Mouse (Mus musculus): ENCODE results near the gene Stx1a.

The Stx1a gene

DNA sequence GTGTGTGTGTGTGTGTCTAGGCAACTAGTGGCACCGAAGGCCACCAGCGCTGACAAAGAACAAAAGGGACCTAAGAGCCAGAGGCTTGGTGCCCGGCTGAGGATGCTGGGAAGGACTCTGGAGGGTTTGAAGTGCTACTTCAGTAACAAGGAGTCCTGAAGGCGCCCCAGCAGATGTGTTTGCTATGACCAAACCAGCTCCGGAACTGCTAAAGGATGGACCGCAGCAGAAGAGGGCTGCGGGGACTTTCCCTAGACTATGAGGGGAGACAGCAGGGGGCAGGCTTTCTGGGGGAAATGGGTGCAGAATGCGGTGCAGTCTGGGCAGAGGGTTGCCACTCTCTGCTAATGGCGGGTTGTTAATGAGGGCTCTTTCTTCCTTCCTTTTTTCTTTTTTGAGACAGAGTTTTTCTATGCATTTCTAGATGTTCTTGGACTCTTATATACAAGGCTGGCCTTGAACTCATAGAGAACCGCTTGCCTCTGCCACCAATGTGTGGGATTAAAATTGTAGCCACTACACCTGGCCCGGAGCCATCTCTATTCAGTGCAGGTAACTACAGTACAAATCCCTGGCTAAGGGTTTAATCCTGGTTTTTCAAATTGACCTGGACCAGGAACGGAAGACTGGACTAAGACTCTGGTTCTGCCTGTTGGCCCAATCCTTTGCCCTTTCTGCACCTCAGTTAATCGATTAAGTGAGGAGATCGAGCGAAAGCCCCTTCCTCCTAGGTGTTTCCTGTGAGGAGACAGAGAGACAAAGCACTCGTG, 15.3 kb upstream of the Stx1a start:
- intact Hi-C loops (cut with DNase I) = no loop called here

DNA sequence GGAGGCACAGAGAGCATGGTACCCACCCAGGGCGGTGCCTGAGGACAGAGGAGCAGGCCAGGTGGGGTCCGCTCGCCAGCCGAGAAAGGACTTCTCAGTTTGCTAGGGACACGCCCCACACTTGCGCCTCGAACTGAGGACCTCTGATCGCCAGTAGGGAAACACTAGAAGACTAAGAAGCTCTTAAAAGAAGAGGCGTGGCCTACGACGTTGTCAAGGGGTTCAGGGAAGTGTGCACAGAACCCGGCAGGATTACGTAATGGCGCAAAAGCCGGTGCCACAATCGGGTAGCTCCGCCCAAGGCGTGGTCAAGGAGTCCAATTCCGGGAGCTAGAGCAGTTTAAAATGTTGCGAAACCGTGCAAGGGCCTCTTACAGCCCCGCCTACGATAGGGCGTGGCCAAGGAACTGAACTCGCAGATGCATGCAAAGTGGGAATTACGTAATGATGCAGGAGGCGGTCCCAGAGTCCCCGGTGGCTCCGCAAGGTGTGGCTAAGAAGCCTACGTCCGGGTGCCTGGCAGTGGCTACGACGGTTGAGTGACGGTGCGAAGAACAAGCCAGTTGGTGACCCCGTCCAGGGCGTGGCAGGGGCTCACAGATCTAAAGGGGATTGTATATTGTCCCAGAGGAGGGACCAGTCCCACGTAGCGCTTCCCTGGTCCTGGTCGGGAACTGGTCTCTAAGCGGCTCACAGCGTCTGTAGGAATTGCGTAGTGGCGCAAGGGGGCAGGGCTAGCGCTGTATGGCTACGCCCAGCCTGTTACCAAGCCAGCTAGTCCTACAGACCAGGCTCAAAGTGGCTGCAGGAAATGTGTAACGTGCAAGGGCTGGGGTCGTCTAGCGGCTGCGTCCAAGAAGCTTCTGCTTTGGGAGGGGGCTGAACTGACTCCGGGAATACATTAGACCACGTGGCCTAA, 14.4 kb upstream of the Stx1a start, which contains the start of gene Abhd11:
Gene Abhd11 (plus strand): TSS at position 482 of the 919 bp plus-strand sequence.
- intact Hi-C loops (cut with DNase I) = no loop called here

DNA sequence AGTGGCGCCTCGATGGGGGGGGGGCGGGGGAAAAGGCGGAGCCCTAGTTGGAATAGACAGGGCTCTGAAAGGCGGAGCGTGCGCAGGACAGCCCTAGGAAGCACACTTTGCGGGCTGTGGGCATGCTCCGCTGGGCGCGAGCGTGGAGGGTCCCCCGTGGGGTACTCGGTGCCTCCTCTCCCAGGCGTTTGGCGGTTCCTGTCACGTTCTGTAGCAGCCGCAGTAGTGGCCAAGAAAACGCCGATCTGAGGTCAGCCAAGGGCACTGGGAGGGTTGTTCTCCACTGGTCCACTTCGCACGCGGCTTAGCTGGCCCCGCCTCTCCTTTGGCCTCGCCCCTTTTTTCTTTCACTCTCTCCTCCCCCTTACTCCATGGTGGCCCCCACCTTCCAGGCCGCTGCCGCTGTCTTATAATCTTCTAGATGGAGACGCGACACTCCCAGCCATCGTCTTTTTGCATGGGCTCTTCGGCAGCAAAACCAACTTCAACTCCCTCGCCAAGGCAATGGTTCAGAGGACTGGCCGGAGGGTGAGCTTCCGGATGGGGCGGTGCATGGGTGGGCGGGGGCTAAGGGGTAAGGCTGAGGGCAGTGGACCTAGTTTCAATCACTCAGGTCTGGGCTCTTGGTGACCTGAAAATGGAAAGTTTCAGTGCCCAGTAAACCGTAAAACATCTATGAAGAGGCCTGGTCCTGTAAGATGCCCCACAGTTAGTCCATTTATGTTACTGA, 13.5 kb upstream of the Stx1a start:
- intact Hi-C loops (cut with DNase I) = loop anchor here (10.0 kb wide), 2 partner anchors 95 to 175 kb away; partner anchors contain the start of gene Baz1b

DNA sequence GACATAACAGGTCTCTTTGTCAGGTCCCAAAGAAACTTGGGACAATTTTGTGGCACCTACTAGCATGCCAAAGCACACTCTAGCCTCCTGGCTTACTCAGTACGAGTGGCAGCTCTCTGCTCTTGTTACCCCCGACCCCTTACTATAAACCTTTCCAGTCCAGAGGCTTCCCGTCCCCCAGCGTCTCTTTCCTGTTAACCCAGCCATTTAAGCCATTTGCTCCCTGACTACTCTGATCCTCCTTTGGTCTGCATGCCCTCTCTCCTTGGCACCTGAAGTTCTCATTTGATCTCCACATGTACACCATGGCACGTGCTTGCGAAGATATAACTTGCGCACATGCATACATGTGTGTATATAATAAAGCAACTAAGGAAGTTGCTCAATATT, 13.0 kb upstream of the Stx1a start:
- intact Hi-C loops (cut with DNase I) = loop anchor here (10.0 kb wide), 2 partner anchors 94 to 174 kb away; partner anchors contain the start of gene Baz1b

DNA sequence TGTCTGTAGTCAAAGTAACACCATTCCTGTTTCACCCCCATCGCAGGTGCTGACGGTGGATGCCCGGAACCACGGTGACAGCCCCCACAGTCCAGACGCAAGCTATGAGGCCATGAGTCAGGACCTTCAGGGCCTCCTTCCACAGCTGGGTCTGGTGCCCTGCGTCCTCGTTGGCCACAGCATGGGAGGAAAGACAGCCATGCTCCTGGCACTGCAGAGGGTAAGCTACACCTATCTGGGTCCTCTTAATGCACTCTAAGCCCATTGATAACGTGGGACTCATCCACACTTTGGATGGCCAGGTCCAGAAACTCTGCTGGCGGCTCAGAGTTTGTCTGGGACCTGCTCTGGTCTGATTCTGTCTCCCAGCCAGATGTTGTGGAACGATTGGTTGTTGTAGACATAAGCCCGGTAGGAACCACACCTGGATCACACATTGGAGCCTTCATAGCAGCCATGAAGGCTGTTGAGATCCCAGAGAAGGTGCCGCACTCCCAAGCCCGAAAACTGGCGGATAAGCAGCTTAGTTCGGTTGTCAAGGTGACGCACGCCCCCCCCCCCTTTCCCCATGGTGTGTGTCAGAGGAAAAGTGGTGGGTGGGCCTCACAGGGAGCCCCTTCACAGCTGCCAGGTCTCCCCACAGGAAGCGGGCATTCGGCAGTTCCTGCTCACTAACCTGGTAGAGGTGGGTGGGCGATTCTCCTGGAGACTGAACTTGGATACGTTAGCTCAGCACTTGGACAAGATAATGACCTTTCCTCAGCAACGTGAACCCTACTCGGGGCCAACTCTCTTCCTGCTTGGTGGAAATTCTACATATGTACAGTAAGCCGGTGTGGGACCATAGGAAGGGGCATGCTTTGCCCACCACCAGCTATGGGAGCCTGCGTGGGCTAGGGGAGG, 12.2 kb upstream of the Stx1a start:
- intact Hi-C loops (cut with DNase I) = loop anchor here (10.0 kb wide), 2 partner anchors 94 to 174 kb away; partner anchors contain the start of gene Baz1b

DNA sequence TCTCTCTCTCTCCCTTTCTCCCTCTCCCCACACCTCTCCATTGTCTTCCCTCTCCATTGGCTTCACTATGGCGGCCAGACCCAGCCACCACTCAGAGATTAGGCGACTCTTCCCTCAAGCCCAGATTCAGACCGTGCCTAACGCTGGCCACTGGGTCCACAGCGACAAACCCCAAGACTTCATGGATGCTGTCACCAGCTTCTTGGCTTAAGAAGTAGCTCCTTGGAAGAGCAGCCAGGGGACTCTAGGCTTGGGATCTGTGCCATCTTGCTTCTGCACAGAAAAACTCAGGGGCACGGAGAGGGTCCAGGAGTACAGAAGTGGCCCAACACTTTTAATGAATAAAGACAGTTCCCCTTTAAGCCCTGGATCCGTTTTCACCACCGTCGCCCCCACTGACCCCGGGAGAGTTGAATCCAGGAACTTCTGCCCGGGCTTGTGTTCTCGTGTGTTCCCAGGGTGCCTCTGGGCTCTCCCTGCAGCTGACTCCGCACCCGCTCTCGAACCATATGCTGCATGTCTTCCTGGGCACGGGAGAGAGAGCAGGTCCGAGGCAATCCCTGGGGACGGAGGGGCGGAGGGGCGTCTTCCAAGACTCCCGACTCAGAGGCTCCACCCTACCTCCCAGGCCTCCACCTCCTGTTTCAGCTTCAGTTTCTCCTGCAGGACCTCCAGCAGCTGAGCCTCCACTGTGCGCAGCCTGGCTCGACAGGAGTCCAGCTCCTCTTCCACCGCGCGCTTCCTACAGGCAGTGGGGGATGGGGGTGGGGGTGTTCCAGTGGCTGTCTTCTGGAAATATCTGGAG, 11.3 kb upstream of the Stx1a start:
- intact Hi-C loops (cut with DNase I) = loop anchor here (10.0 kb wide), 2 partner anchors 93 to 173 kb away; partner anchors contain the start of gene Baz1b

DNA sequence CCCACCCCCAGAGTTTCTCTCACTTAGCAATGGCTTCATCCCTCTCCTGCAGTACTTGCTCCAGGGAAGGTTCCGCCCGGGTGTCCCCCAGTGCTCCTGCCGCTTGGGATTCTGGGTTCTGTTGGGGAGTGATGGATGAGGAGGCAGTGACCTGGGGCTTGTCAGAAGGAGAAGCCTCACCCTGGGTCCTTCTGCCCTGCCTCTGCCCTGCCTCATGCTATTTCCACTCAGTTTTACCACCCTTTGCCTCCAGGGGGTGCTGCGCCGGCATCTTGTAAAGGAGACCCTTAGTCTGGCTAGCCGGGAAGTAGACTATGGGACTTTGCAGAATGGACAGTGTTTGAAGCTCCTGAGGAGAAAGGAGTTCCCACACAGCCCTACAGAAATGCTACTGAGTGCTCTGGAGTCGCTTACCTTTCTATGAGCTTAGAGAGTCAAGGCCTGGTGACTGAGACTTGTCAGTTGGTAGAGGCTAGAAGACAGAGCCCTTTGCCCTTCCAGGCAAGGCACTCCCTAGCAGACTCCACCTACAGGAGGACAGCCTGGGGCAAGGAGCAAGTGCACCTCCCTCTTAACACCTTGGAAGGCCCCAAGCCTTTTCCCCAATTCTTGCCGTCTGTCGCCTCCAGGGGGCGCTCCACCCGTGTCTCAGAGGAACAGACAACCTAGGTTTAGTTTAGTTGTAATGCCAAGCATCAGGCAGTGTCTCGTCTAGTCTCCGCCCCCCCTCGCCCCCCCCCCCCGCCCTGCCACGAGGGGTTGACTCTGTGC, 10.4 kb upstream of the Stx1a start:
- intact Hi-C loops (cut with DNase I) = loop anchor here (10.0 kb wide), 2 partner anchors 92 to 172 kb away; partner anchors contain the start of gene Baz1b

DNA sequence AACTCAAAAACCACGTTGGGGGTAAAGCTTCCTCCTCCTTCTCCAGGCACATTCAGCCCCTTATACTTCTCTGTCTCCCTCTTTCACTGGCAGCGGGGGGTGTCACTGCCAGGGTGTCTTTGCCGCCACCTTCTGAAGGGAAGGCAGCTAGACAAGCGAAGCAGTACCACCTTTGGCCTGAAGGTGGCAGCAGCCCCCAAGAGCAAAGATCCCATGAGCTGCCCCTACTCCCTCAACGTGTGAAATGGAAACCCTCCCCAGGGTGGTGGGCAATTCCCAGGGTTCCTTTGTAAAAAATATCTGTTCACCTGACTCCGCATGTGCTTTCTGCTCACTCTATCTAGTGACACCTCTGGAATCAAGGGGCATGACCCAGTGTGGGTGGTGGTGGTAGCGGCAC, 7.8 kb upstream of the Stx1a start:
- intact Hi-C loops (cut with DNase I) = loop anchor here (2.0 to 10.0 kb wide), 3 partner anchors 59 to 169 kb away; partner anchors contain the start of gene Baz1b

DNA sequence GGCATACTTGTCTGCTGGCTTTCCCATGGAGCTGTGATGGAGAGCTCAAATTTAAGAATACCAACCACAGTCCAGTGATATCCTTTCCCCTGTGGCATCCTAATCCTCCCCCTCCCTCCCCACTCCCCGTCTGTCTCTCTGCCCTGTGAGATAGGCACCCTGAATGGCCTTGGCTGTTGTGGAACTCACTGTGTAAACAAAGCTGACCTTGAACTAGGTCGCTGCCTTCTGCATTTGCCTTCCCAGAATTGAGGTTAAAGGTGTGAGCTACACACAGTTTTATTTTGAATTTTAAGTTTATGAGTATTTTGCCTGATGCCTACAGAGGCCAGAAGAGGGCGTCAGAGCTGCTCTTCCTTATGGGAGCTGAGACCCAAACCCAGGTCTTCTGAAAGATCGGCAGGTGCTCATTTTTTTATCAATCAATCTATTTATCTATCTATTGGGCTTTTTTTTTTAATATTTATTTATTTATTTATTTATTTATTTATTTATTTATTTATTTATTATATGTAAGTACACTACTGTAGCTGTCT, 7.0 kb upstream of the Stx1a start:
- intact Hi-C loops (cut with DNase I) = loop anchor here (10.0 kb wide), 2 partner anchors 89 to 169 kb away; partner anchors contain the start of gene Baz1b

DNA sequence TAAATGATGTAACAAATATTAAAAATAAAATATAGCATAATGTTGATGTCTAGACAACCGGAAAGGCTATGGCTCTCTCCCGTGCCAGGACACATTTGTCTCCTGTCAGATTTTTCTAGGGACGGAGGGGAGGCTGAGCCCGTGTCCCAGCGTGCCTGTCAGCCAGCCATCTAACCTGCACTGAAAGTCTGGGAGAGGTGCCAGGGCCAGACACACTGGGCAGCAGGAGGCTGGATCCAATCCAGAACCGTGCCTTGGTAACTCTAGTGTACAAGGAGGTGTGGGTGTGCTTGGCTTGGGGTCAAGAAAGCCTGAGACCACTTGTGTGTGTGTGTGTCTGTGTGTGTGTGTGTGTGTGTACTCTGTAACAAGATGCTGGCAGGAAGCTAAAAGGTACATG, 1.5 kb upstream of the Stx1a start:
- intact Hi-C loops (cut with DNase I) = no loop called here

DNA sequence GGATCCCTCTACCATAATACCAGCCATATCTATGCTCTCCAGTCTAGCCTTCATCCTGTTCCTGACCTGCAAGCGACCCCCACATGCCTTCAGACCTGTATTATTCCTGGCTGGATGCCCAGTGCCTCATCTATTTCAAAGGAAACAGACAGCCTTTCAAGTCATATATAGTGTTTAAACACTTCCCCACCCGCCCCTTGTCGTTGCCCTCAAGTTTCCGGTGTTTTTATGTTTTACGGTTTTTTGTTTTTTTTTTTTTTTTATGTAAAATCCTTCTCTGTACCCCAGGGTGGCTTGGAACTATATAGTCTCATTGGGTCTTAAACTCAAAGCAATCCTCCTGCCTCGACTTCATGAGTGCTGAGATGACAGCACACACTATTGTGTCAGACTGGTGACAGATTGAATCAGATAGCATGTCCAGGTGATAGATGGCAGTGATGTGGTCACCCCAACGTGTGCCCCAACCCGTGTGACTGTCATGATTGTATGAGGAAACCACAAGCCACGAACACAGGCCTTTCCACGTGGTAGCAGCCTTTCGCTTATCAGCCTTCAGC, 1.5 kb downstream of the Stx1a start:
- intact Hi-C loops (cut with DNase I) = no loop called here

DNA sequence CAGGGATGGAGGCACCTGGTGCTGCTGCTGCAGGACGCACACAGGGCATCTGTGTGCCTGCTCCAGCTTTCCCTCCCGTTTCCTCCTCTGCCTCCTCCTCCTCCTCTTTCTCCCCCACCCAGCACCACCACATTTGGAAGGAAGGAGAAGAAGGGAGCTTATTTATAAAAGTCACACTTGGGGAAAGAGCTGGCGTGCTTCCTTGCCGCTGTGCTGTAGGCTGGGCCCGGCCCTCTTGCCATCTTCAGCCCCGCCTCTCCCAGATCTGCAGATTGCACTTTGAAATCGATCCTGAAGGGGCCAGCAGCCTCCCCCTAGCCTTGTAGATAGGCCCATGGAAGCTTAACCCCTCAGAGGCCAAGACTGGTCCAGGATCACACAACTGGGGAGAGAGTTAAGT, 2.6 kb downstream of the Stx1a start:
- intact Hi-C loops (cut with DNase I) = no loop called here

DNA sequence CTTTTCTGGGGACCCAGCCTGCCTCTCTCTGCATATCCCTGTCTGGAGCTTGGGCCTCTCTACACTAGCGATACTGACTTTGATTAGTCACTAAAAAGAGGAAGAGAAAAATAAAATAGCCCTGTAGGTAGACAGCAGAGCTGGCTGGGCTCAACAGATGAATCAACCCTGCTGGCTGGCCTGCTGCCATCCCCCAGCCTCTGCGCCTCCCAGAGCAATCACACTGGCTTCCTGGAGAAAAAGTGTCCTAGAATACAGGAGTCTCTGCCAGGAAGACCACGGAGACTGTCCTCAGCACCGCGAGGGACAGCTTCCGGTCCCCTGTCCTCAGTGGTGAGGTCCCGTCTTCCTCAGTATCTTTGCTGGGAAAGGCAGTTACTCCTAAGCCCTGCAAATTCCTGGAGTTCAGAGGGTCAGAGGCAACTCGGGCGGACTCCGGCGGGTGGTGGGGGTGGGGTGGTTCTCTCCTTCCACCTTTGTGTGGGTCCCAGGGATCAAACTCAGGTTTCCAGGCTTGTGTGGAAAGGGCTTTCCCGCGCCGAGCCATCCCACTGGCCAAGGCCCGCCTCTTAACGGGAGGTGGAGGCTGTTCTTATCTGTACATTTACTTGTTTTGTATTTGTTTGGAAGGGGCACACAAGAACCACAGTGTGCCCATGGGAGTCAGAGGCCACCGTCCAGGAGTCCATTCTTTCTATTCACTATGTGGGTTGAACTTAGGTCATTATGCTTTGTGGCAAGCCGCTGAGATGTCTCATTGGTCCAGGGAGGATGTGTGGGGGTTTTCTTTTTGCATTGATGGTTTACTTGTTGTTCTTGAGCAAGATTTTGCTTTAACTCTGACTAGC, 5.9 kb downstream of the Stx1a start:
- intact Hi-C loops (cut with DNase I) = no loop called here

DNA sequence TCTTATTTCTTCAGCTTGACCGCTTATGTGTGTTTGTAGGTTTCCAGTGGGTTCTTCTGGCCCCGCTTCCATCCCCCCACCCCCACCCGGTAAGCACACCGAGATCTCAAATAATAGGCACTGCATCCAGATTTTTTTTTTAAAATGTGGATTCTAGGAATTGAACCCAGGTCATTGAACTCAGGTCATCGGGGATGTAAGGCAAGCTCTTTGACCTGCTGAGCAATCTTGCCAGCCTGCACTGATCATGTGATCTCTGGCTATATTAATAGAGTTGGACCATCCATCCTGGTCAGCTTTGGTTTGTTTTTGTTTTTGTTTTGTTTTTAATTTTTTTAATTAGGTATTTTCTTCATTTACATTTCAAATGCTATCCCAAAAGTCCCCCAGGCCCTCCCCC, 9.3 kb downstream of the Stx1a start:
- intact Hi-C loops (cut with DNase I) = no loop called here

DNA sequence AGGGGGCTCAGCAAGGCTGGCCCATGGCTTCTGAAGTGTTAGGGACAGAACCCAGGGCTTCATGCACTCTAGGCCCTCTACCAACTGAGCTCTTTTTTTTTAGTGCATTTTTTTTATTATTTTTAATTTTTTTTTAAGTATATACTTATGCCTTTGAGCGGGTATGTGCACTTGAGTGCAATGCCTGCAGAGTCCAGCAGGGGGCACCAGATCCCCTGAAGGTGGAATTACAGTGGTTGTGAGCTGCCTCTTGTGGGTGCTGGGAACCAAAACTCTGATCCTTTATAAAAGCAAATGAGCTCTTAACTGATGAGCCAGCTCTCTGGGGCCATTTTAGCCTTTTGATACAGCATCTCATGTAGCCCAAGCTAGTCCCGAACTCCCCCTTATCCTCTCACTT, 11.3 kb downstream of the Stx1a start:
- intact Hi-C loops (cut with DNase I) = no loop called here

DNA sequence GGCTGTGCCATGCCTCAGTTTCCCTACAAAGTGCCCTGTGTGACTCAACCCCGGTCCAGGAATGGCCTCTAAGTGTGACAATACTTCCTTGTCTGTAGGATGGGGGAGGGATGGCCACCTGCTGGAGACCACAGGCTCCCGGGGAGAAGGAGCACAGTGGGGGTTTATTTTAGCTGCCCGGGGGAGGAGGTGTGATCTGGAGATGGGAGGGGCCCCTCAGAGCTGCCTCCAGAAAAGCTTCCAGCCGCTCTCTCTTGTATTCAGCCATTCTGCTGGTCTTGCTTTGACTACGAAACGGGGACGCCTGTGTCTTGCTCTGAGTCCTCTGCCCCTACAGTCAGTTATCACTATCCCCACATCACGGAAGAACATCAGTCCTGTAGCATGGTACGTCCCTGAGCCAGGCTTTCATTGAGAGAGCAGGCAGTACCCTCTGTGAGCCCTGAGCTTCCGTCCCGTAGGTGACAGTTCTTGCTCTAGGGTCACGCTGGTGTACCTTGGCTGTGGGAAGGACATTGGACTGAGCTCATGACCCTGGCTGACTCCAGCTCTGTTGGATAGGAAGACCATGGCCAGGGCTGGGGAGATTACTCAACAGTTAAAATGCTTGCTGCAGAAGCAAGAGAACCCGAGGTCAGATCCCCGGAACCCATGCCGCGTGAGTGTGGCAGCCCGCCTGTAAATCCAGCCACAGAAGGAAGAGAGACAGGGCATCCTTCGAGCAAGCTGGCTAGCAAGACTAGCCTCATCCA, 12.5 kb downstream of the Stx1a start:
- intact Hi-C loops (cut with DNase I) = no loop called here

All from adrenal gland (tissue).